28 mouse cellular contexts compared by ENCODE assay signal in the genomic region with DNA sequence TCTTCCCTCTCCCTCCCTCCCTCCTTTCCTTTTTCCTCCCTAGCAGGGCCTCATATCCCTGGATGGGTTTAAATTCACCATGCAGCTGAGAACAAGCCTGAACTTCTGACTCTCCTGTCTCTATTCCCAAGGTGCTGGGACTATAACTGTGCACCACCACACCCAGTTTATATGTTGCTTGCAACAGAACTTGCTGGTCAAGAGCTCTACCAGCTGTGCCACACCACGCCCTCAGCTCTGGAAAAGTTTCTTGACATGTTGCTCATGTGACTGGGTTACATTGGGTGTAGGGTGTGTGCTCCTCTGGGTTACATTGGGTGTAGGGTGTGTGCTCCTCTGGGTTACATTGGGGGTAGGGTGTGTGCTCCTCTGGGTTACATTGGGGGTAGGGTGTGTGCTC.
DNase-seq lines count a peak whose midpoint lies in the region; ATAC-seq and TF ChIP-seq lines count a peak whose summit lies in the region.
"Had no signal": no experiment of that assay in that cellular context is flagged by ENCODE, and none has a peak within 500 bp of the region (broad histone marks: within the 10 kb centered on the region; RNA-seq: fewer than 3 reads in every experiment).

No protein-coding gene starts in this region.

- H3K9me3 ChIP-seq in heart, embryonic 11.5 days (replicated peaks; ENCODE audit: control insufficient read depth, low read length) = no peaks in the 10 kb centered on the region; the same call in 1 of the 2 replicates
- H3K9me3 ChIP-seq in stomach, postnatal 0 days (ENCODE audit: control insufficient read depth, low read length) = no peaks in the 10 kb centered on the region
- H3K9me3 ChIP-seq: embryonic facial prominence, embryonic 15.5 days; G1E had no signal

- WGBS in heart, embryonic 11.5 days (ENCODE audit: insufficient replicate concordance) = 93% methylated on average over 1 of the region's 1 CpGs
- WGBS in stomach, postnatal 0 days = 73% methylated on average over 1 of the region's 1 CpGs

- no peak for ATAC-seq in heart, embryonic 11.5 days (replicated peaks; ENCODE audit: insufficient number of reproducible peaks, low FRiP score, low TSS enrichment)
- ATAC-seq in monocyte, adult 5-6 weeks (replicated peaks; ENCODE audit: insufficient number of reproducible peaks, low FRiP score, low TSS enrichment, poor library complexity, severe bottlenecking) = 0 out of 2 replicates have a peak, but pooled peaks have one; percentile 31
- peak; percentile 57; the same call in 1 of the 2 replicates for ATAC-seq in stomach, postnatal 0 days (ENCODE audit: low FRiP score, low TSS enrichment)
- ATAC-seq: CD4-positive, CD25-positive, alpha-beta regulatory T cell, adult 4 months; forebrain, embryonic 14.5 days; forebrain, embryonic 16.5 days; Patski had no signal

- peak; percentile 89 for DNase-seq in heart, adult 11 months
- peak; percentile 24 for DNase-seq in stomach, postnatal 0 days (ENCODE audit: low spot score)
- no peak for DNase-seq in ovary, postnatal 36 days (ENCODE audit: low spot score)
- no peak for DNase-seq in layer of hippocampus, postnatal 14 days (ENCODE audit: low spot score in 2 of 2)
- DNase-seq: adrenal gland, adult 2 months; adrenal gland, postnatal 10 days; adrenal gland, postnatal 25 days; B cell, adult 2 months; cerebellum, adult 11 months; cerebellum, adult 18-20 months; cerebellum, adult 8-10 months; cerebellum, adult 9-11 months; cerebellum, postnatal 14 days; cerebellum, postnatal 36 days; embryo, embryonic 11 days had no signal

- no peak for TF ChIP-seq EP300 in stomach, postnatal 0 days (optimal IDR thresholded peaks at IDR 0.05)

- H3K4me1 ChIP-seq in heart, embryonic 11.5 days (ENCODE audit: control insufficient read depth, insufficient read depth, low read length) = no peaks in the 10 kb centered on the region
- H3K4me1 ChIP-seq in stomach, postnatal 0 days (replicated peaks; ENCODE audit: control insufficient read depth, insufficient read depth) = no peaks in the 10 kb centered on the region
- H3K4me1 ChIP-seq: embryonic facial prominence, embryonic 13.5 days; embryonic facial prominence, embryonic 15.5 days; forebrain, embryonic 10.5 days; forebrain, embryonic 12.5 days had no signal

- H3K27ac ChIP-seq in heart, embryonic 11.5 days (ENCODE audit: low read depth, low read length) = no peak overlapping the region
- H3K27ac ChIP-seq in stomach, postnatal 0 days (replicated peaks) = no peak overlapping the region
- H3K27ac ChIP-seq: embryonic facial prominence, embryonic 13.5 days; embryonic facial prominence, embryonic 15.5 days; forebrain, embryonic 10.5 days; forebrain, embryonic 12.5 days had no signal

- H3K36me3 ChIP-seq in heart, embryonic 11.5 days (ENCODE audit: control insufficient read depth, insufficient read depth, low read length) = peaks cover 28% of the 10 kb centered on the region
- H3K36me3 ChIP-seq in stomach, postnatal 0 days (ENCODE audit: control insufficient read depth, insufficient read depth, low read length) = peaks cover 18% of the 10 kb centered on the region

- H3K4me2 ChIP-seq in heart, embryonic 11.5 days = no peak overlapping the region
- no peak overlapping the region for H3K4me2 ChIP-seq in stomach, postnatal 0 days (replicated peaks; ENCODE audit: low read depth)
- H3K4me2 ChIP-seq: embryonic facial prominence, embryonic 13.5 days; embryonic facial prominence, embryonic 15.5 days; forebrain, embryonic 12.5 days had no signal

- no peak for TF ChIP-seq CTCF in stomach, postnatal 0 days (IDR thresholded peaks at IDR 0.05; ENCODE audit: low read depth)

- no peaks in the 10 kb centered on the region for H3K27me3 ChIP-seq in heart, embryonic 11.5 days (ENCODE audit: control insufficient read depth, insufficient read depth, low read length)
- no peaks in the 10 kb centered on the region for H3K27me3 ChIP-seq in stomach, postnatal 0 days (ENCODE audit: control insufficient read depth, insufficient read depth, low read length)
- H3K27me3 ChIP-seq: CH12.LX; embryonic facial prominence, embryonic 13.5 days; embryonic facial prominence, embryonic 15.5 days; forebrain, embryonic 12.5 days; Patski had no signal

- H3K9ac ChIP-seq in heart, embryonic 11.5 days (ENCODE audit: low read depth, low read length) = no peak overlapping the region
- H3K9ac ChIP-seq in stomach, postnatal 0 days (ENCODE audit: low read length) = no peak overlapping the region
- H3K9ac ChIP-seq: embryonic facial prominence, embryonic 13.5 days; embryonic facial prominence, embryonic 15.5 days; forebrain, embryonic 12.5 days had no signal

- H3K4me3 ChIP-seq in heart, embryonic 11.5 days (ENCODE audit: low read depth, low read length) = no peak overlapping the region
- no peak overlapping the region for H3K4me3 ChIP-seq in stomach, postnatal 0 days (ENCODE audit: low read depth, low read length)
- H3K4me3 ChIP-seq: embryonic facial prominence, embryonic 13.5 days; embryonic facial prominence, embryonic 15.5 days; erythroblast, embryonic 14.5 days; forebrain, embryonic 10.5 days; forebrain, embryonic 12.5 days had no signal

Comparison
In these comparisons a context has a peak if more than half of its experiments do, and no peak if none do; other contexts are left out.
1. DNase-seq: peak in heart, adult 11 months (single experiment) and stomach, postnatal 0 days (single experiment); none in ovary, postnatal 36 days (single experiment) and layer of hippocampus, postnatal 14 days (0 of 2).